Mouse (Mus musculus): Measurements from ENCODE around the gene Ptk7. TPM values are rescaled to one million over a fixed set of nuclear protein-coding genes. Genes with fewer than 3 reads are reported as not detected.

The Ptk7 gene
- polyA plus RNA-seq, 1 experiment from 2014 or later: 26.9 TPM

DNA sequence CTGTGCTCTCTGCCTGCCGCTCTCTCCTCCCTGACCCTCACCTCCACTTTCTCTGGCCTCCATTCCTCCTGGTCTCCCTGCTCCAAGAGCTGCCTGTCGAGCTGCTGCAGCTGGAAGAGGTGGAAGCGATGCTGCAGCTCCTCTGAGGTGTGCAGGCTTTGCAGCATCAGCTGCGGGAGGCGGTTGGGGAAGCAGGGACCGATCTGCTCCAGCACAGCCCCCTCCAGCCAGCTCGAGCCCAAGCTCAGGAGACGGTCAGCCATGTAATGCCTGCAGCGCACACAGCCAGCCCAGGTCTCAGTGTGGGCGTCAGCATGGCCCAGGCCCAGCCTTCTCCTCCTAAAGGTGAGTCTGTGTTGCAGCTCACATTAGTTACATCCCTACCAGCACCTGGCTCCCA, 109.3 kb downstream of the Ptk7 start:
- no peak for ATAC-seq
- no peaks in the 10 kb centered on the region for H3K4me1 ChIP-seq (ENCODE audit: control insufficient read depth, insufficient read depth, low read length)
- H3K27ac ChIP-seq (ENCODE audit: low read length): no peak overlapping the region
- 56% methylated on average over 10 of the region's 10 CpGs for WGBS
- H3K4me2 ChIP-seq (ENCODE audit: low read length): no peak overlapping the region
- 0 out of 2 replicates have a peak, but pooled peaks cover 4% of the 10 kb centered on the region for H3K27me3 ChIP-seq (ENCODE audit: control insufficient read depth, insufficient read depth, low read depth, low read length)
- peaks cover 17% of the 10 kb centered on the region for H3K36me3 ChIP-seq (ENCODE audit: control insufficient read depth, insufficient read depth, low read length)
- H3K9ac ChIP-seq (ENCODE audit: low read depth, low read length): no peak overlapping the region
- no peak overlapping the region for H3K4me3 ChIP-seq (ENCODE audit: low read depth, low read length)
- H3K9me3 ChIP-seq (replicated peaks; ENCODE audit: control insufficient read depth, low read length, poor library complexity, severe bottlenecking): no peaks in the 10 kb centered on the region

Small RNAs within 50 kb of the gene (microRNA-seq; reads per million reads assigned to microRNA genes)
- gene Mir6976: 0.69 reads per million

Other genes starting within 250 kb of the Ptk7 start
- 15.2 and 17.5 TPM in 2 replicates for gene Zfp318, start 245.8 kb downstream of the Ptk7 start, polyA plus RNA-seq (2015; fragmentation: Nextera tagmentation; extraction: Ambion mirVana)
- 3.0 and 3.6 TPM in 2 replicates for gene Crip3, start 200.6 kb downstream of the Ptk7 start, polyA plus RNA-seq (2015; fragmentation: Nextera tagmentation; extraction: Ambion mirVana)
- not detected in 2 replicates for gene Slc22a7, start 191.0 kb downstream of the Ptk7 start, polyA plus RNA-seq (2015; fragmentation: Nextera tagmentation; extraction: Ambion mirVana)
- 4.7 and 5.5 TPM in 2 replicates for gene Ttbk1, start 141.8 kb downstream of the Ptk7 start, polyA plus RNA-seq (2015; fragmentation: Nextera tagmentation; extraction: Ambion mirVana)
- 11.1 and 11.5 TPM in 2 replicates for gene Dnph1, start 132.8 kb downstream of the Ptk7 start, polyA plus RNA-seq (2015; fragmentation: Nextera tagmentation; extraction: Ambion mirVana)
- 26.8 and 28.0 TPM in 2 replicates for gene Cul9, start 83.1 kb downstream of the Ptk7 start, polyA plus RNA-seq (2015; fragmentation: Nextera tagmentation; extraction: Ambion mirVana)
- 3.0 and 3.2 TPM in 2 replicates for gene Srf, start 73.3 kb downstream of the Ptk7 start, polyA plus RNA-seq (2015; fragmentation: Nextera tagmentation; extraction: Ambion mirVana)
- 32.4 and 39.7 TPM in 2 replicates for gene Klc4, start 16.5 kb upstream of the Ptk7 start, polyA plus RNA-seq (2015; fragmentation: Nextera tagmentation; extraction: Ambion mirVana)
- 58.9 and 60.8 TPM in 2 replicates for gene Mrpl2, start 16.7 kb upstream of the Ptk7 start, polyA plus RNA-seq (2015; fragmentation: Nextera tagmentation; extraction: Ambion mirVana)
- 41.9 and 47.6 TPM in 2 replicates for gene Cul7, start 20.8 kb upstream of the Ptk7 start, polyA plus RNA-seq (2015; fragmentation: Nextera tagmentation; extraction: Ambion mirVana)
- 51.8 and 52.4 TPM in 2 replicates for gene Rrp36, start 44.8 kb upstream of the Ptk7 start, polyA plus RNA-seq (2015; fragmentation: Nextera tagmentation; extraction: Ambion mirVana)
- gene Mea1, start 49.3 kb upstream of the Ptk7 start, polyA plus RNA-seq (2015; fragmentation: Nextera tagmentation; extraction: Ambion mirVana): 285 and 318 TPM in 2 replicates
- gene Klhdc3, start 51.4 kb upstream of the Ptk7 start, polyA plus RNA-seq (2015; fragmentation: Nextera tagmentation; extraction: Ambion mirVana): 173 TPM in 2 replicates
- gene Ppp2r5d, start 75.6 kb upstream of the Ptk7 start, polyA plus RNA-seq (2015; fragmentation: Nextera tagmentation; extraction: Ambion mirVana): 94.8 and 102 TPM in 2 replicates
- gene Pex6, start 82.0 kb upstream of the Ptk7 start, polyA plus RNA-seq (2015; fragmentation: Nextera tagmentation; extraction: Ambion mirVana): 22.6 and 22.7 TPM in 2 replicates
- gene Gnmt, start 99.7 kb upstream of the Ptk7 start, polyA plus RNA-seq (2015; fragmentation: Nextera tagmentation; extraction: Ambion mirVana): 0.68 and 0.83 TPM in 2 replicates
- 67.7 and 67.8 TPM in 2 replicates for gene Cnpy3, start 122.7 kb upstream of the Ptk7 start, polyA plus RNA-seq (2015; fragmentation: Nextera tagmentation; extraction: Ambion mirVana)
- gene Ptcra, start 134.2 kb upstream of the Ptk7 start, polyA plus RNA-seq (2015; fragmentation: Nextera tagmentation; extraction: Ambion mirVana): not detected in 2 replicates
- 48.1 and 53.7 TPM in 2 replicates for gene 2310039H08Rik, start 143.1 kb upstream of the Ptk7 start, polyA plus RNA-seq (2015; fragmentation: Nextera tagmentation; extraction: Ambion mirVana)
- 78.4 and 84.2 TPM in 2 replicates for gene Rpl7l1, start 153.2 kb upstream of the Ptk7 start, polyA plus RNA-seq (2015; fragmentation: Nextera tagmentation; extraction: Ambion mirVana)
- gene Bicral, start 229.0 kb upstream of the Ptk7 start, polyA plus RNA-seq (2015; fragmentation: Nextera tagmentation; extraction: Ambion mirVana): 9.5 and 10.9 TPM in 2 replicates

Data from midbrain, embryonic 16.5 days (tissue).